ENCODE assay signal across 13 mouse cellular contexts in the genomic region with DNA sequence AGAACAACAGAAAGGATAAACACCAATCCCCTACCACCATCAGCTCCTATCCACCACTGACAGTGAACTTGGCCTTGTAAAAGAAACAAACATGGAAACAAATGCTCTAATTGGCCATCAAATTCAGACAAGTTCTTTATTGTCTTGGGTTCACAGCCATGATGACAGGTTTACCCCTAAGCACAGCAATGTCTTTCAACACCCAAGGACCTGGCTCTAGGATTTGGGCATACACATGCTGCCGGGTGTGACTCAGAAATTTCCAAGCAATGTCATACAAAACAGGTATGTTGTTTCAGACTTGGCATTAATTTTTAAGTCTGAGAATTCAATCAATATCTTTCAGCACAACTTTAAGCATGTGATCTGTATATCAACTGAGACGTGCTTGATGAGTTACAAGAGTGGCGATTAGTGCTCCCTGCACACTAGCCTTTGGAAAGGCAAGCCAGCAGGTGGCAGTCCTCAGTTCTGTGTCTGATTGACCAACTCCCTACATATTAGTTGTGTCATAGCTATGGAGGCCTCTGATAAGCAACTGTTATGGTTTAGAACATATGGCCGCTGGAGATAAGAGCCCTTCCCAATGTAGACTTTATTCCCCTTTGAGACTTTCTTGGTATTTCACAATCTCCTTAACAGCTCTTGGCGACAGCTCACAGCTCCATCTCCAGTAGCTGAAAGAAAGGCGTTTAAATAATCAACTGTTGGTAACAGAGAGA.
DNase-seq lines count a peak whose midpoint lies in the region; ATAC-seq and TF ChIP-seq lines count a peak whose summit lies in the region.
"Had no signal": no experiment of that assay in that cellular context is flagged by ENCODE, and none has a peak within 500 bp of the region (broad histone marks: within the 10 kb centered on the region; RNA-seq: fewer than 3 reads in every experiment).

No protein-coding gene starts in this region.

- WGBS in heart, embryonic 10.5 days = 69% methylated on average over 6 of the region's 6 CpGs
- WGBS in midbrain, embryonic 16.5 days = 89% methylated on average over 6 of the region's 6 CpGs

- no peak for TF ChIP-seq CTCF in G1E (IDR thresholded peaks at IDR 0.05; ENCODE audit: low read depth, low read length)

- H3K9ac ChIP-seq in midbrain, embryonic 16.5 days (ENCODE audit: low read depth, low read length) = no peak overlapping the region
- H3K9ac ChIP-seq: forebrain, embryonic 12.5 days; limb, embryonic 12.5 days had no signal

- no peak overlapping the region for H3K4me3 ChIP-seq in heart, embryonic 10.5 days
- no peak overlapping the region for H3K4me3 ChIP-seq in G1E (ENCODE audit: low read depth, low read length)
- H3K4me3 ChIP-seq in midbrain, embryonic 16.5 days (ENCODE audit: low read depth, low read length) = no peak overlapping the region
- H3K4me3 ChIP-seq: forebrain, embryonic 12.5 days; limb, embryonic 12.5 days had no signal

- H3K27me3 ChIP-seq in heart, embryonic 10.5 days (ENCODE audit: insufficient read depth, poor library complexity, severe bottlenecking) = no peaks in the 10 kb centered on the region
- H3K27me3 ChIP-seq in G1E (ENCODE audit: insufficient read depth, low read length) = no peaks in the 10 kb centered on the region
- no peaks in the 10 kb centered on the region for H3K27me3 ChIP-seq in midbrain, embryonic 16.5 days (ENCODE audit: control insufficient read depth, insufficient read depth, low read depth, low read length)
- H3K27me3 ChIP-seq: forebrain, embryonic 12.5 days; limb, embryonic 12.5 days; Patski had no signal

- H3K9me3 ChIP-seq in heart, embryonic 10.5 days = no peaks in the 10 kb centered on the region; the same call in 1 of the 2 replicates
- no peaks in the 10 kb centered on the region; the same call in 1 of the 2 replicates for H3K9me3 ChIP-seq in G1E (replicated peaks)
- no peaks in the 10 kb centered on the region for H3K9me3 ChIP-seq in midbrain, embryonic 16.5 days (replicated peaks; ENCODE audit: control insufficient read depth, low read length, poor library complexity, severe bottlenecking)
- H3K9me3 ChIP-seq: forebrain, embryonic 12.5 days had no signal

- ATAC-seq in G1E (ENCODE audit: extremely low read depth, insufficient number of reproducible peaks, low FRiP score, poor library complexity, severe bottlenecking) = peak; percentile 77
- peak; percentile 88 for ATAC-seq in erythroid progenitor cell, adult 5-6 weeks (replicated peaks; ENCODE audit: low FRiP score, poor library complexity, severe bottlenecking)
- ATAC-seq in megakaryocyte progenitor cell, adult 5-6 weeks (replicated peaks; ENCODE audit: poor library complexity) = peak; percentile 94
- no peak for ATAC-seq in midbrain, embryonic 16.5 days
- ATAC-seq: hindbrain, postnatal 0 days; Patski had no signal

- intact Hi-C loops in gastrocnemius, postnatal 36 days (cut with DNase I) = no loop called here

- H3K27ac ChIP-seq in heart, embryonic 10.5 days = no peak overlapping the region
- no peak overlapping the region for H3K27ac ChIP-seq in midbrain, embryonic 16.5 days (ENCODE audit: low read length)
- H3K27ac ChIP-seq: forebrain, embryonic 12.5 days; hindbrain, postnatal 0 days; limb, embryonic 12.5 days had no signal

- no peaks in the 10 kb centered on the region for H3K36me3 ChIP-seq in heart, embryonic 10.5 days
- no peaks in the 10 kb centered on the region for H3K36me3 ChIP-seq in G1E (replicated peaks)
- H3K36me3 ChIP-seq in midbrain, embryonic 16.5 days (ENCODE audit: control insufficient read depth, insufficient read depth, low read length) = no peaks in the 10 kb centered on the region
- H3K36me3 ChIP-seq: forebrain, embryonic 12.5 days; limb, embryonic 12.5 days had no signal

- peak; percentile 89 for DNase-seq in heart, embryonic 10.5 days (ENCODE audit: low spot score)
- no peak for DNase-seq in heart, adult 9 months (ENCODE audit: low spot score in 2 of 2)
- DNase-seq in G1E (ENCODE audit: low spot score) = peak; percentile 21
- DNase-seq in gastrocnemius, postnatal 36 days = no peak
- no peak for DNase-seq in kidney, postnatal 25 days
- DNase-seq: B cell, adult 2 months had no signal

- no peaks in the 10 kb centered on the region for H3K4me1 ChIP-seq in heart, embryonic 10.5 days
- peaks cover 46% of the 10 kb centered on the region for H3K4me1 ChIP-seq in G1E (ENCODE audit: insufficient read depth, low read depth, low read length)
- H3K4me1 ChIP-seq in midbrain, embryonic 16.5 days (ENCODE audit: control insufficient read depth, insufficient read depth, low read length) = no peaks in the 10 kb centered on the region
- H3K4me1 ChIP-seq: forebrain, embryonic 12.5 days; limb, embryonic 12.5 days had no signal

- no peak overlapping the region for H3K4me2 ChIP-seq in midbrain, embryonic 16.5 days (ENCODE audit: low read length)
- H3K4me2 ChIP-seq: forebrain, embryonic 12.5 days; limb, embryonic 12.5 days had no signal

Comparison
In these comparisons a context has a peak if more than half of its experiments do, and no peak if none do; other contexts are left out.
1. DNase-seq: peak in heart, embryonic 10.5 days (single experiment) and G1E (single experiment); none in heart, adult 9 months (0 of 2), gastrocnemius, postnatal 36 days (0 of 2) and kidney, postnatal 25 days (0 of 2).